Mouse (Mus musculus): ENCODE measurements around the gene Tldc2. TPM values are rescaled to one million over a fixed set of nuclear protein-coding genes. Genes with fewer than 3 reads are reported as not detected.

Tldc2 gene
- polyA plus RNA-seq, 1 experiment from 2014 or later: not detected

DNA sequence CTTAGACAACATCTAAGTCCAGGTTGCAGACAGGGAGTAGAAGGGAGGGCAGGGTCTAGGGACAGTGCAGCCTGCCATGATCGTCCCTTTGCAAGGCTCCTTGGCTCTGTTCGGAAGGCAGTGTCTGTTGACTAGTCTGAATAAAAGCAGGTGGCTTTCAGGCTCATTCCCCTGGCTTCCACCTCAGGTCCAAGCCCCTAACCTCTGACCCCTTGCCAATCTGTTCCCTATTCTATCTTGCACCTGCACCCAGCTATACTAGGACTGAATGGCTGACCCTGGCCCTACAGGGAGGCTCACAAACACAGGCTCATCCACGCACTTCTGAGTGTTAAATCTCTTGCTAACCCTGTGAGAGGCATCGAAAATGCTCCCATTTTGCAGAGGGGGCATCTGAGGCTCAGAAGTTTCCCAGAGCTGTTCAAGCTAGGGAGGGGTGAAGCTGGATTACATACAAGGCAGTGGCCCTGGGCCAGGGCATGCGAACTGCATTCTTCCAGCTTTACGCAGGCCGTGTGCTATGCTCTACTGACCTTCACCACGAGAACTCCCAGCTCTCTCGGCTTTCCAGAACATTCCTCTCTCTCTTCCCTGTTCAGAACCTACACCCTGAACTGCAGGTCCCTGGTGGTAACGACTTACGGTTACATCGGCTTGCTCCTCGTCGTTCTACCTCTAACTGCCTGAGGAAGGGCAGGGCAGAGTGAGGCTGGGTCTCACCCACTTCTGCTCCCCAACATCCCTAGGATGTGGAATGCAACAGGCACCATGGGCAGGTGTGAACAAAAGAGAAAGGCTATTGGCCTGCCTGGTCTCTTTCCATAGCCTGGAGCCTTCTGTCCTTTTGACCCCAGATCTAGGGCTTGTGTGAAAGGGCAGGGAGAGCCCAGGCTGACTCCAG is 21.6 kb upstream of the Tldc2 start:
- peak overlapping the region; percentile 65; the same call in 1 of the 2 replicates for H3K27ac ChIP-seq
- no peaks in the 10 kb centered on the region for H3K27me3 ChIP-seq (ENCODE audit: insufficient read depth, poor library complexity, severe bottlenecking)
- WGBS: 81% methylated on average over 14 of the region's 14 CpGs
- no peaks in the 10 kb centered on the region for H3K9me3 ChIP-seq
- H3K4me3 ChIP-seq: 0 out of 2 replicates have a peak overlapping the region, but pooled peaks have one; percentile 12
- peaks cover 70% of the 10 kb centered on the region for H3K4me1 ChIP-seq
- no peak for DNase-seq (ENCODE audit: low spot score)
- H3K36me3 ChIP-seq: peaks cover 13% of the 10 kb centered on the region

DNA sequence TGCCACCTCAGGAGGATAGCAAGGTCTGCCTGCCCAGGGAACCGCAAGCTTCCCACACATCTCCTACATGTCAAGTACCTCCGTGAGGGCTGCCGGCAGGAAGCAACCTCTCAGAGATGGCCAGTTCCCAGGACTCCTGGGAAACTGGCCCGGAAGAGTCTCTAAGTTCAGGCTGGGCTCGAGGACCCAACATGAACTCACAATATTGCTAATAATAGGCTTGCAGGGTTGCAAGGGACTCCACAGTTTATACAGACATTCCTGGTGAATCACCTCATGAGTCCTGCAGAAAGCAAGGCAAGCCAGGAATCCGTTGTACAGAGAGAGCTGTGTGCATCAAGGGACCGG is 21.0 kb upstream of the Tldc2 start:
- no peak for DNase-seq (ENCODE audit: low spot score)

DNA sequence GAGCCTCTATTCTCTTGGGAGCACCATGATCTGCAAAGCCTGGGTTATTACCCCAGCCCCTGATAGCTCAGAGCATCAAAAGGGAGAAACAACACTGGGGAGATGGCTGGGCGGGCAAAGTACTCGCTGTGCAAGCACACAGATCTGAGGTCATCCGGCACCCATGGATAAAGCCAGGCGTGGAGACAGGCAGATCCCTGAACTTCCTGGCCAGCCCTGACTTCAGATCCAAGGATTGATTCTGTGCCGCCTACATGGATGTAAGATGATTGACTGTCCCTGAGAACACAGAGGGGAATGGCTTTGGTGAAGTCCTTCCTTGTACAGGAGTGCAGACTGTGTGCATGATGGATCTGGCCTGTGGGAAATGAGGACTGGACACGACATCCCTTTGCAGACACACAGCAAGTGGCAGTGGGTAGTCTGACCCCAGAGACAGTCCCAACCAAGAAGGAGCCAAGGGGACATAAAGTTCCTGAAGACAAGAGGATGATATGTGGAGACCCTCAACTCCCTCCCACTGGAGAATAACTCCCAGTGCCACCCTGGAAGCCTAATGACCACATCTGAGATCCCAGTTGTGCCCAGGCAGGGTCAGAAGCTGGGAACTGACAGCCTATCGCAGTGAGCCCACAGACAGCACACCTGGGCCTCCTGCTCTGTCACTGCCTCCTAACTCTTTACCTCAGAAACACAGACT is 20.0 kb upstream of the Tldc2 start:
- H3K36me3 ChIP-seq: peaks cover 7% of the 10 kb centered on the region; the same call in 1 of the 2 replicates
- H3K4me3 ChIP-seq: no peak overlapping the region
- no peaks in the 10 kb centered on the region for H3K9me3 ChIP-seq
- no peaks in the 10 kb centered on the region for H3K27me3 ChIP-seq (ENCODE audit: insufficient read depth, poor library complexity, severe bottlenecking)
- peaks cover 86% of the 10 kb centered on the region for H3K4me1 ChIP-seq
- no peak for DNase-seq (ENCODE audit: low spot score)
- no peak overlapping the region; the same call in 1 of the 2 replicates for H3K27ac ChIP-seq
- WGBS: 72% methylated on average over 7 of the region's 7 CpGs

More for the DNA sequence above, 21.0 kb upstream of the Tldc2 start:
- Histone ChIP-seq H3K4me3 (0 out of 2 replicates have a peak overlapping the region, but pooled peaks have one; percentile 12), H3K36me3 (peaks cover 11% of the 10 kb centered on the region), H3K27me3 (ENCODE audit: insufficient read depth, poor library complexity, severe bottlenecking) (no peaks in the 10 kb centered on the region), H3K9me3 (no peaks in the 10 kb centered on the region), H3K27ac (peak overlapping the region; percentile 65; the same call in 1 of the 2 replicates), H3K4me1 (peaks cover 76% of the 10 kb centered on the region)
- 39% methylated on average over 7 of the region's 7 CpGs for WGBS

DNA sequence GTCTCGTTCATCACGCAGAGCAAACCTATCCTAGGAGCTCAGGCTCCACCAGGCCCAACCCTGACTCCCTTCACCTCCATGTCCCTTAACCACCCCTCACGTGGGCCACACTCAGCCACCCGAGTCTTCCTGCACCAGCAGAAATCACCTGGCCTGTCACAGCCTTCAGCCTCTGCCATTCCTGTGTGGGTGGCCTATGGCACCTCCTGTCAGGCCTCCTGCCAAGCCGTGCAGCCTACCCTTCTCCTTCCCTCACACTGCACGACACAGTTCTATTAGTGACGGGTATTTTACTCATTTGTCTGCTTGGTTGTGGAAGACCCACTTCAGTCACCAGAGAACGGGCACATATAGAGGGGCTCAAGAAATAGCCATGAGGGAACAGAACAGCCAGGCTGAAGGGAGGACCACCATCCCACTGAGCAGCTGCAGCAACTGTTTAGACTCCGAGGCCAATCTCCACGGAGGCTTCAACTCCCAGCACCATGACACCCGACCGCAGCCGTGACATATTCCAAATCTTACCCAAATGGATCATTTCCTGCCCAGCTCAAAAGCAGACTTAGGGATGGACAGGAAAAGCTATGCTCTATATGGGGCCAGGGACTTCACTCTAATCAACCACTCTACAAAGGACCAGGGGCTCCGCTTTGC is 18.0 kb upstream of the Tldc2 start:
- Histone ChIP-seq H3K4me1 (peaks cover 96% of the 10 kb centered on the region), H3K4me3 (no peak overlapping the region; the same call in 1 of the 2 replicates), H3K27ac (peak overlapping the region; percentile 78), H3K36me3 (peaks cover 23% of the 10 kb centered on the region), H3K27me3 (ENCODE audit: insufficient read depth, poor library complexity, severe bottlenecking) (no peaks in the 10 kb centered on the region), H3K9me3 (no peaks in the 10 kb centered on the region)
- 78% methylated on average over 14 of the region's 14 CpGs for WGBS
- no peak for DNase-seq (ENCODE audit: low spot score)

DNA sequence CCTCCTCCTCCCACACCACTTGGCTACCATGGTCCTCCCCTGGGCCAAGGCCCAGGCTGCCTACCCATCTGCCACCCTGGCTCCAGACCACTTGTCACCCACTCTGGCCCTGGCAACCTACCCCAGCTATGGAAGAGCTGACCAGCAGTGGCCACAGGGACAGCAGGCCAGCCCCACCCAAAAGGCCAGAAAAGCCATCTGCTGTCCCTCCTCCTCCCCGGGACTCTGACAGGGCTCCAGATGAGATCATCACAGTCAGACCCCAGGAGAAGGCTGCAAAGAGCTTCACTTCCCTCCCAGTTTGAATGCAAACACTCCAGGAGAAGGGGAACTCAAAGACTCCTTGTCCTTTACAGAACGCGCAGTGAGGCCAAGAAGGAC is 17.5 kb upstream of the Tldc2 start:
- Histone ChIP-seq H3K9me3 (no peaks in the 10 kb centered on the region), H3K27ac (peak overlapping the region; percentile 78), H3K36me3 (peaks cover 22% of the 10 kb centered on the region; the same call in 1 of the 2 replicates), H3K4me3 (peak overlapping the region; percentile 6; the same call in 1 of the 2 replicates), H3K4me1 (peaks cover 96% of the 10 kb centered on the region), H3K27me3 (ENCODE audit: insufficient read depth, poor library complexity, severe bottlenecking) (no peaks in the 10 kb centered on the region)
- DNase-seq (ENCODE audit: low spot score): no peak
- WGBS: 53% methylated on average over 3 of the region's 3 CpGs

DNA sequence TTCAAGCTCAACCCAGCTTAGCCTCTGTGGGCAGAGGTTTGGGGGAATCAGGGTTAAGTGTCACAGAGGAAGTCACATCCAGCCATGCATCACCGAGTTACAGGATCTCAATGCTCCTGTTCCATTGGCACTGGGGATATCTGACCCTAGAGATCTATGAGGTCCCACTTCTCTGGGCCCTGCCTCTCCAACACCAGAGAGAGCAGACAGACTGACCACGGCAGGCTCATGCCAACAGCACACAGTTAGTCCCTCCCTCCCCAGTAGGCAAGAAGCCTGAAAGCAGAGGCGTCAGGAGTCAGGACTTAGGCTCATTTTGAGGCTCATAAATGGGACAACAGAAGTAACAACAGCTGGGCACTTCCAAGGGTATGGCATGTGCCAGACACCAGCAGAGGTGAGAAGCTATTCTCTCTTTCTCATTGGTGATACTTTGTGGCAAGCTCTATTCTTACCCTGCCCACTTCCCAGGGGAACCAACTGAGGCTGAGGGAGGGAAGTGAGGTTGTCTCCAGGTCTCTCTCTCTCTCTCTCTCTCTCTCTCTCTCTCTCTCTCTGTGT is 17.0 kb upstream of the Tldc2 start:
- DNase-seq (ENCODE audit: low spot score): no peak

DNA sequence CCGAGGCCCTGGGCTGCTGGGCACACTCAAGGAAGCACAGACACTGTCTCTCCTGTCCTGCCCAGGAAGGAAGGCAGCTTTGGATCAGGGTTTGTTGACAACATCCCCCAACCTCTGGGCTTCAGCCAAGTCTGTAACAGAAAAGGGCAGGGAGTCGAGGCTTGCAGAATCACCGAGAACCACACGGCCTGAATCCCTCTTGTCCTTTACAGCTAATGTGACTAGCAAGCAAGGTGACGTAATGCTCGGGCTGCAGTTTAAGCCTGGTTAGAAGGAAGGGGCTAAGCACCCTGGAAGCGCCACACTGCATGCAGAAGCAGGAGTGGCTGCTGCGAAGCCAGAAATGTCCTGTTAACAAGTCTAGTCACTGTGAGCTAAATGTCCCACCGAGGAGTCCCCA is 16.5 kb upstream of the Tldc2 start:
- no peak for DNase-seq (ENCODE audit: low spot score)
- peaks cover 24% of the 10 kb centered on the region; the same call in 1 of the 2 replicates for H3K36me3 ChIP-seq

More for the DNA sequence above, 17.0 kb upstream of the Tldc2 start:
- Histone ChIP-seq H3K4me1 (peaks cover 96% of the 10 kb centered on the region), H3K27ac (peak overlapping the region; percentile 78), H3K4me3 (0 out of 2 replicates have a peak overlapping the region, but pooled peaks have one; percentile 6), H3K27me3 (ENCODE audit: insufficient read depth, poor library complexity, severe bottlenecking) (no peaks in the 10 kb centered on the region), H3K9me3 (no peaks in the 10 kb centered on the region), H3K36me3 (peaks cover 24% of the 10 kb centered on the region; the same call in 1 of the 2 replicates)
- WGBS: 35% methylated on average over 3 of the region's 3 CpGs

DNA sequence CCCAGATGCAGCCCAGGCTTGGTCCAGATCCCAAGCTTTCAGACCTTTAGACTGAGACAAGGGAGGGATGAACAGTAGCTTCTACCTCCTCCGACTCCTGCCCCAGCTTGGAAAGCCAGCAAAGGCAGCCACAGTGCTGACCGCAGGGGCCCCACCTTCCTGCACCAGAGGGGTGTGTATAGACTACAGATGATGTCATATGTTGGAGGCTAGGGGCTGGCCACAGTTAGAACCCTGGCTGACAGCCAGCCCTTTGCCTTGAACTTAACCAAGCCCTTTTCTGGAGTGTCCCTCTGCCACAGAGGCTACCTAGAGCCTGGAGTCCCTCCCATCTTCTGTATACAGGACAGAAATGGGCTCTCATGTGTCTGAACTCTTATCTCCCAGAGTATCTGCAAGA is 15.3 kb upstream of the Tldc2 start:
- Histone ChIP-seq H3K4me3 (peak overlapping the region; percentile 12; the same call in 1 of the 2 replicates), H3K27me3 (ENCODE audit: insufficient read depth, poor library complexity, severe bottlenecking) (no peaks in the 10 kb centered on the region), H3K4me1 (peaks cover 96% of the 10 kb centered on the region), H3K9me3 (no peaks in the 10 kb centered on the region), H3K27ac (peak overlapping the region; percentile 78), H3K36me3 (peaks cover 24% of the 10 kb centered on the region)
- 28% methylated on average over 2 of the region's 2 CpGs for WGBS
- peak; percentile 83 for DNase-seq (ENCODE audit: low spot score)

More for the DNA sequence above, 16.5 kb upstream of the Tldc2 start:
- Histone ChIP-seq H3K4me3 (no peak overlapping the region), H3K9me3 (no peaks in the 10 kb centered on the region), H3K27me3 (ENCODE audit: insufficient read depth, poor library complexity, severe bottlenecking) (no peaks in the 10 kb centered on the region), H3K27ac (peak overlapping the region; percentile 78), H3K4me1 (peaks cover 96% of the 10 kb centered on the region)
- 42% methylated on average over 9 of the region's 9 CpGs for WGBS

DNA sequence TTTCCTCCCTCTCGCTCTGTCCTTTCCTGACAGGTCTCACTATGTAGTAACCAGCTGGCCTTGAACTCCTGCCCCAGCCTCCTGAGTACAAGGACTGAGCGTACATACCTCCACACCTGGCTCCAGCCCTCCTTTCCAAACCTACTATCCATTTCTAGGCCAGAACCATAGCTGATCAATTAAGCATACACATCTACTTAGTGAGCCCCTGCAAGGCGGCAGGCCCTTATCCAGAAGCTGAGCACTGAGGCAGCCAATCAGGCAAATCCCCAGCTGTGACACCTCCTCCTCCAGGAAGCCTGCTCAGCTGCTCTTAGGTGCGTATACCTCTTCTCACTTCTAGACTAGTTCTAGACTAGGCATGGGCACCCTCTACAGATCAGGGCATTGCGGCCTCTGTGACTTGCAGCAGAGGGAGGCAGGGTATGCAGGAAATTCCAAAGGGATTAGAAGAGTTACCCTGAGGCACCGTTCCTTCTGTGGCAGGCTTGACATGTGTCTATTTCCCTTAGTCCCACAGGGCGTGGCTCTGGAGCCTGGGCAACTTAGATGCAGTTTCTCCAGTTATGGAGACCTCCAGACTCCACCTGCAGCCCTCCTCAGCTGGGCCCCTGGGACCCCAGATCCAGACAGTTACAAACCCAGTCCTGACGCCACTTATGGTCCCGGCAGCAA is 14.4 kb upstream of the Tldc2 start:
- H3K4me3 ChIP-seq: no peak overlapping the region
- H3K9me3 ChIP-seq: no peaks in the 10 kb centered on the region
- H3K27me3 ChIP-seq (ENCODE audit: insufficient read depth, poor library complexity, severe bottlenecking): no peaks in the 10 kb centered on the region
- peak overlapping the region; percentile 1; the same call in 1 of the 2 replicates for H3K27ac ChIP-seq
- peaks cover 27% of the 10 kb centered on the region for H3K36me3 ChIP-seq
- 71% methylated on average over 9 of the region's 9 CpGs for WGBS
- peaks cover 96% of the 10 kb centered on the region for H3K4me1 ChIP-seq
- no peak for DNase-seq (ENCODE audit: low spot score)

DNA sequence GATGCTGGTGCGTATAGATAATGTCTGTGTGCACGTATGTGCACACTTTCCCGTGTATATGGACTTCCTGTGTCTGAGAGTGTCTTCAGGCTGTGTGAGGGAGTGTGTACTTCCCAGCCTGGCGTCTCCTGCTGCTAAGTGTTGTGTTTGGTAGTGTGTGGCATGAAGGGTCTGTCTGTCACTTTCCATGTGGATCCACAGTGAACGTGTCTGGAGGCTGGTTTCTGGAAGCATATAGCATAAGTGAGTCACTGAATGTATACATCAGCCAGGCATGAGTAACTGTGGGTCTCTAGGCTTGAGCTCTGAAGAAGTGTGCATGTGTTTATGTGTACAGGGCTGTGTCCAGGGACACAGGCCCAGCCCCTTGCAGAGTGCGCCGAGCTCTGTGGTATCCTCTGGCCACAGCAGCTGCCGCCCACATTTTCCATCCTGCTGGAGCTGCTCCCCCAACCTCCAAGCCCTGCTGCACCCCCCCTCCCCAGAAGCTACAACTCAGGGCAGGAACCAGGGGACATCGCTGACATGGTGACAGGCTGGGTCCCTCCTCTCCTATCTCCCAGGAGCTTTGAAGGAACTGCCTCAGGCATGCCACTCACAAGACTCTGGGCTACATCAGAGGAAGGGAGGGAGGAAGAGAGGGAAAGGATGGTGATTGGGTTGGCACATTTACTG is 13.3 kb upstream of the Tldc2 start:
- no peaks in the 10 kb centered on the region for H3K9me3 ChIP-seq
- H3K4me1 ChIP-seq: peaks cover 99% of the 10 kb centered on the region
- 59% methylated on average over 9 of the region's 9 CpGs for WGBS
- DNase-seq (ENCODE audit: low spot score): no peak
- no peaks in the 10 kb centered on the region for H3K27me3 ChIP-seq (ENCODE audit: insufficient read depth, poor library complexity, severe bottlenecking)
- no peak overlapping the region for H3K4me3 ChIP-seq
- H3K36me3 ChIP-seq: peaks cover 24% of the 10 kb centered on the region
- H3K27ac ChIP-seq: 0 out of 2 replicates have a peak overlapping the region, but pooled peaks have one; percentile 0

DNA sequence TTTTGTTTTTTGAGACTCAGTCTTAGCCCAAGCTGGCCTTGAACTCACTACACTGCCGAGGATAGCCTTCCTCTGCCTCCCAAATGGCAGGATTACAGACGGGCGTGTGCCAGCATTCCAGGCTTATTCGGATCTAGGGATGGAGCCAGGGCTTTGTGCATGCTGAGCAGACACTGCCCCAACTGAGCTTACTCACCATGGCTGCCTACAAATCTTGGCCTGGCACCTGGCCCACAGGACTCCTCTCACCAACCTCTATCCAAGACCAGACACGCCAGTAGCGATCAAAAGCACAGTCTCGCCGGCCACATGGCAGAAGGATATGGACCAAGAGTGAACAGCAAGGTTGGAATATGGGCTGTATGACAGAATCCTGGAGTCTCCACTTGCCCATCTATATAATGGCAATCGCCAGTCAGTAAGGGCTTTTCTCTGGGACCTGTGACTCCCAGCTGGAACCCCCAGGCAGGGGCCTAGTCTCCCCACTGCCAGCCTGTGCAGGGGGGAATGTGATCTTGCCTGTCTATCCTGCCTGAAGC is 12.6 kb upstream of the Tldc2 start:
- H3K27me3 ChIP-seq (ENCODE audit: insufficient read depth, poor library complexity, severe bottlenecking): no peaks in the 10 kb centered on the region
- 80% methylated on average over 9 of the region's 9 CpGs for WGBS
- H3K27ac ChIP-seq: peak overlapping the region; percentile 10; the same call in 1 of the 2 replicates
- peaks cover 24% of the 10 kb centered on the region for H3K36me3 ChIP-seq
- DNase-seq (ENCODE audit: low spot score): no peak
- no peak overlapping the region for H3K4me3 ChIP-seq
- H3K9me3 ChIP-seq: no peaks in the 10 kb centered on the region
- H3K4me1 ChIP-seq: peaks cover 99% of the 10 kb centered on the region

Data from heart, embryonic 10.5 days (tissue).